Mouse (Mus musculus) G1E (cell line): ENCODE results near the gene Olfr284.

Experiments used
- CTCF ChIP-seq: IDR thresholded peaks from 2 replicates; pipeline ENCODE4 v1.5.1; 2012; ENCODE audit warnings: low read depth, low read length, inconsistent platforms, mixed read lengths
- GATA1 ChIP-seq: IDR thresholded peaks from 2 replicates; pipeline ENCODE4 v1.6.1; 2012; ENCODE audit warnings: borderline replicate concordance, low read length, inconsistent platforms, mixed read lengths
- POLR2AphosphoS5 ChIP-seq: IDR thresholded peaks from 2 replicates; pipeline ENCODE4 v1.6.1; 2012; ENCODE audit warnings: low read depth, low read length, inconsistent platforms; ENCODE audit not compliant: insufficient replicate concordance
- TAL1 ChIP-seq: conservative IDR thresholded peaks from 2 replicates; pipeline ENCODE4 v1.6.1; 2012; ENCODE audit warnings: low read depth, low read length, inconsistent platforms, mixed read lengths

DNA sequence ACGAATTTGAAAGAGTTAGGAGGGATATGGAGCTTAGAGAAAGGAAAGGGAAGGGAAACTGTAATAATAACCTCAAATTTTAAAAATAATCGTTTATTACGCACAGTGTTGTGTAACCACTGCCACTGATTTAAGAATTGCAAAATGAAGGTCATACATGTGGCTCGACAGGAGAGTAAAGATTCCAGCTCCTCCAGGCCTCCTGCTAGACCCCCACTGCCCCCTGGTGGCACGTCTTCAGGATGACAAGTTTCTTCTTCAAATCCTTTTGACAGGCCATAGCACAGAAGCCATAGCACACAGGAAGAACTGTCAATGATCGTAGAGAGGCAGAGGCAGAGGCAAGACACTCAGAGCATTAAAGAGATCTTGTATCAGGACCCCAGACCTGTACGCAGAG is 49.0 kb upstream of the Olfr284 start:
- no peak for TF ChIP-seq CTCF
- TF ChIP-seq TAL1 = no peak
- TF ChIP-seq GATA1 = no peak
- TF ChIP-seq POLR2AphosphoS5 = no peak
